Comparison of ENCODE assay signal across 8 mouse cellular contexts in the genomic region with DNA sequence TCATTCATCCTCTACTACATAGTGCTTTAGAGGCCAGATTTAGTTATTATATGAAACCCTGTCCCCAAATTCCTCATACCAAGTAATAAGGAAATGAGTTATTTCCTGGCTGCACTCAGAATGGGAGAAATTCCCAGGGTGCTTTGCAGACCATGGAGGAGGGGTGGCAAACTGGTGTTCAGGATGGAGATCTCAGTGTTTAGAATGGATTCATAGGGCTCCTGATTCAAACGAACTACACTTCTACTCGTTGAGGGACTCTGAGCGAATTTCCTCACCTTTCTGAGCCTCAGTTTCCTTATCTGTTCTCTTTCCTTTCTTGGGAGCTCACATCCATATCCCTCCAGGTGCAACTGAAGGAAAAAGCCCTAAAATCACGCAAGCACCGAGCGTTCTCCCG. TPM values are rescaled to one million over a fixed set of nuclear protein-coding genes. Genes with fewer than 3 reads are reported as not detected.
DNase-seq lines count a peak whose midpoint lies in the region; ATAC-seq and TF ChIP-seq lines count a peak whose summit lies in the region.

No protein-coding gene starts in this region.

- WGBS in heart, embryonic 10.5 days: 4% methylated on average over 7 of the region's 7 CpGs
- WGBS in hindbrain, postnatal 0 days: under 1% methylated on average over 7 of the region's 7 CpGs
- WGBS in midbrain, embryonic 16.5 days: 1% methylated on average over 7 of the region's 7 CpGs

- peak overlapping the region; percentile 76 for H3K9ac ChIP-seq in hindbrain, postnatal 0 days (replicated peaks; ENCODE audit: low read length)
- H3K9ac ChIP-seq in midbrain, embryonic 16.5 days (ENCODE audit: low read depth, low read length): peak overlapping the region; percentile 86

- no peak for DNase-seq in heart, embryonic 10.5 days (ENCODE audit: low spot score)
- no peak for DNase-seq in heart, postnatal 14 days
- peak; percentile 78 for DNase-seq in 3T3-L1 (ENCODE audit: low read depth, low spot score)
- DNase-seq in embryo, embryonic 10.5 days (ENCODE audit: low spot score): peak; percentile 47
- DNase-seq in hindbrain, postnatal 0 days (ENCODE audit: low spot score): peak; percentile 48
- DNase-seq in thymus, postnatal 10 days (ENCODE audit: low spot score in 2 of 2): no peak
- no peak for DNase-seq in urinary bladder, postnatal 36 days (ENCODE audit: low spot score in 2 of 2)

- peak; percentile 40 for ATAC-seq in hindbrain, postnatal 0 days
- ATAC-seq in midbrain, embryonic 16.5 days: peak; percentile 73

- H3K27me3 ChIP-seq in heart, embryonic 10.5 days (ENCODE audit: insufficient read depth, poor library complexity, severe bottlenecking): peaks cover 41% of the 10 kb centered on the region
- H3K27me3 ChIP-seq in hindbrain, postnatal 0 days (ENCODE audit: insufficient read depth, low read length): no peaks in the 10 kb centered on the region
- no peaks in the 10 kb centered on the region for H3K27me3 ChIP-seq in midbrain, embryonic 16.5 days (ENCODE audit: control insufficient read depth, insufficient read depth, low read depth, low read length)

- H3K4me2 ChIP-seq in hindbrain, postnatal 0 days (ENCODE audit: low read depth, low read length): peak overlapping the region; percentile 80
- peak overlapping the region; percentile 81 for H3K4me2 ChIP-seq in midbrain, embryonic 16.5 days (ENCODE audit: low read length)

- H3K9me3 ChIP-seq in heart, embryonic 10.5 days: no peaks in the 10 kb centered on the region
- no peaks in the 10 kb centered on the region for H3K9me3 ChIP-seq in hindbrain, postnatal 0 days (ENCODE audit: low read length)
- no peaks in the 10 kb centered on the region for H3K9me3 ChIP-seq in midbrain, embryonic 16.5 days (replicated peaks; ENCODE audit: control insufficient read depth, low read length, poor library complexity, severe bottlenecking)

- intact Hi-C loops in heart, postnatal 14 days (cut with DNase I): no loop called here

- peak overlapping the region; percentile 88 for H3K27ac ChIP-seq in heart, embryonic 10.5 days
- H3K27ac ChIP-seq in hindbrain, postnatal 0 days: peak overlapping the region; percentile 82
- H3K27ac ChIP-seq in midbrain, embryonic 16.5 days (ENCODE audit: low read length): peak overlapping the region; percentile 76

- H3K4me3 ChIP-seq in heart, embryonic 10.5 days: peak overlapping the region; percentile 87
- peak overlapping the region; percentile 76 for H3K4me3 ChIP-seq in hindbrain, postnatal 0 days (ENCODE audit: low read length)
- H3K4me3 ChIP-seq in midbrain, embryonic 16.5 days (ENCODE audit: low read depth, low read length): peak overlapping the region; percentile 77

- no peaks in the 10 kb centered on the region for H3K36me3 ChIP-seq in heart, embryonic 10.5 days
- H3K36me3 ChIP-seq in hindbrain, postnatal 0 days (ENCODE audit: insufficient read depth, low read length): no peaks in the 10 kb centered on the region
- H3K36me3 ChIP-seq in midbrain, embryonic 16.5 days (ENCODE audit: control insufficient read depth, insufficient read depth, low read length): no peaks in the 10 kb centered on the region

- TF ChIP-seq CTCF in hindbrain, postnatal 0 days (IDR thresholded peaks at IDR 0.05; ENCODE audit: low read depth): no peak

- H3K4me1 ChIP-seq in heart, embryonic 10.5 days: no peaks in the 10 kb centered on the region
- peaks cover 2% of the 10 kb centered on the region; the same call in 1 of the 2 replicates for H3K4me1 ChIP-seq in hindbrain, postnatal 0 days (ENCODE audit: insufficient read depth, low read length)
- H3K4me1 ChIP-seq in midbrain, embryonic 16.5 days (ENCODE audit: control insufficient read depth, insufficient read depth, low read length): peaks cover 11% of the 10 kb centered on the region

RNA-seq across cellular contexts. Expression of gene Abcc1, which starts 0.4 kb away (rescaled TPM):
- 2.8 and 4.9 TPM in 2 replicates for polyA plus RNA-seq in heart, embryonic 10.5 days (2016; fragmentation: Nextera tagmentation; extraction: Ambion mirVana)
- total RNA-seq in heart, postnatal 14 days (2021): 10 to 100 TPM; 25.2 to 27.0 TPM
- total RNA-seq in hindbrain, postnatal 0 days (2014; rRNA removed): 14.2 and 15.2 TPM in 2 replicates
- 9.1 and 9.7 TPM in 2 replicates for polyA plus RNA-seq in hindbrain, postnatal 0 days (2015; fragmentation: Nextera tagmentation; extraction: Ambion mirVana)
- 9.3 and 10.8 TPM in 2 replicates for polyA plus RNA-seq in midbrain, embryonic 16.5 days (2015; fragmentation: Nextera tagmentation; extraction: Ambion mirVana)

RNA-seq across cellular contexts. Expression of gene Fopnl, which starts 43.7 kb away (rescaled TPM):
- 111 and 119 TPM in 2 replicates for polyA plus RNA-seq in heart, embryonic 10.5 days (2016; fragmentation: Nextera tagmentation; extraction: Ambion mirVana)
- total RNA-seq in heart, postnatal 14 days (2021): 10 to 100 TPM; 62.7 to 66.2 TPM
- 83.8 and 93.0 TPM in 2 replicates for total RNA-seq in hindbrain, postnatal 0 days (2014; rRNA removed)
- polyA plus RNA-seq in hindbrain, postnatal 0 days (2015; fragmentation: Nextera tagmentation; extraction: Ambion mirVana): 206 and 212 TPM in 2 replicates
- 205 TPM in 2 replicates for polyA plus RNA-seq in midbrain, embryonic 16.5 days (2015; fragmentation: Nextera tagmentation; extraction: Ambion mirVana)

Comparison
In these comparisons a context has a peak if more than half of its experiments do, and no peak if none do; other contexts are left out.
1. DNase-seq: peak in 3T3-L1 (single experiment), embryo, embryonic 10.5 days (single experiment) and hindbrain, postnatal 0 days (single experiment); none in heart, embryonic 10.5 days (single experiment), heart, postnatal 14 days (0 of 2), thymus, postnatal 10 days (0 of 2) and urinary bladder, postnatal 36 days (0 of 2).
2. Peak in every context shown above with its lines, with median percentiles within 50 percentile points of each other: H3K27ac ChIP-seq and H3K4me3 ChIP-seq.